Mouse (Mus musculus) stomach, postnatal 0 days (tissue): ENCODE results near the gene Carhsp1.

ENCODE experiments used
- CTCF ChIP-seq: IDR thresholded peaks from 2 replicates; pipeline ENCODE4 v1.5.1; 2016; ENCODE audit warnings: antibody characterized with exemption, low read depth, mild to moderate bottlenecking, moderate library complexity
- EP300 ChIP-seq: optimal IDR thresholded peaks from 2 replicates; pipeline ENCODE3; 2016; ENCODE audit warnings: antibody characterized with exemption

DNA sequence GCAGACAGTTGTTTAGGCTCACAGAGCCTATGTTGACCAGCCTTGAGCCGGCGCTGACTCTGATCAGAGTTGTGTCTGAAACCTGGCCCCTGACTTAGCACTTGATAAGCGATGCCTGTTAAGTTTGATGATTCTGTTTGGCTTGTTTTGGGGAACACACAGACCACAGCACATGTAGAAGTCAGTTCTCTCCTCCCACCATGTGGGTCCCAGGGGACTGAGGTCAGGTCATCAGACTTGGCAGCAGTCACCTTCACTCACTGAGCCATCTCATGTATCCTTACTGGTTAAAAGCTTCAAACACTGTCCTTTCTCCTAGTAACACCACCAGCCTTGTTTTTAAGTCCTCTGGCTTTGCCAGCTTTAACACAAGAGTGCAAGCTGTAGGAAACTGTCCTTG is 21.9 kb downstream of the Carhsp1 start:
- no peak for TF ChIP-seq CTCF
- no peak for TF ChIP-seq EP300
